Mouse (Mus musculus) lung, postnatal 0 days (tissue): ENCODE results near the gene Syt13. TPM values are rescaled to one million over a fixed set of nuclear protein-coding genes. Genes with fewer than 3 reads are reported as not detected.

Source experiments
- ATAC-seq: fragments of 200-750 bp; cut with Nextera tagmentation; 2 replicates; pipeline ENCODE4 v1.8.0; 2017; ENCODE audit warnings: moderate library complexity
- DNase-seq: peaks from one replicate; pipeline ENCODE4 v3.0.0-alpha.2; 2016; ENCODE audit warnings: low spot score
- H3K27ac ChIP-seq: fragments of 300-500 bp; sonication (generic); 2 replicates; pipeline ENCODE4 v1.5.1; 2014; ENCODE audit warnings: antibody characterized with exemption, mild to moderate bottlenecking, low read length, mixed read lengths
- H3K27me3 ChIP-seq: fragments of 300-500 bp; sonication (generic); replicated peaks from 2 replicates; pipeline ENCODE4 v1.6.1; 2014; ENCODE audit warnings: low read length, mixed read lengths; ENCODE audit not compliant: insufficient read depth
- H3K36me3 ChIP-seq: fragments of 300-500 bp; sonication (generic); 2 replicates; pipeline ENCODE4 v1.6.1; 2014; ENCODE audit warnings: low read length, mixed read lengths; ENCODE audit not compliant: insufficient read depth
- H3K4me1 ChIP-seq: fragments of 300-500 bp; sonication (generic); 2 replicates; pipeline ENCODE4 v1.6.1; 2014; ENCODE audit warnings: antibody characterized with exemption, low read depth, low read length, mixed read lengths; ENCODE audit not compliant: insufficient read depth
- H3K4me2 ChIP-seq: fragments of 300-500 bp; sonication (generic); replicated peaks from 2 replicates; pipeline ENCODE4 v1.6.1; 2014; ENCODE audit warnings: low read depth, mild to moderate bottlenecking, low read length, moderate library complexity, mixed read lengths
- H3K4me3 ChIP-seq: fragments of 300-500 bp; sonication (generic); 2 replicates; pipeline ENCODE4 v1.5.1; 2014; ENCODE audit warnings: low read depth, low read length
- H3K9ac ChIP-seq: fragments of 300-500 bp; sonication (generic); replicated peaks from 2 replicates; pipeline ENCODE4 v1.6.1; 2014; ENCODE audit warnings: low read depth, mild to moderate bottlenecking
- H3K9me3 ChIP-seq: fragments of 300-500 bp; sonication (generic); 2 replicates; pipeline ENCODE4 v1.6.1; 2016; ENCODE audit warnings: low read length, mixed read lengths
- CTCF ChIP-seq: IDR thresholded peaks from 2 replicates; pipeline ENCODE4 v1.5.1; 2016; ENCODE audit warnings: antibody characterized with exemption, mild to moderate bottlenecking
- EP300 ChIP-seq: IDR thresholded peaks from 2 replicates; pipeline ENCODE4 v1.6.1; 2016; ENCODE audit warnings: antibody characterized with exemption, mild to moderate bottlenecking, control low read depth
- WGBS: fragments of 180-500 bp; shearing (Covaris S2); extraction: QIAGEN DNeasy Blood & Tissue Kit; methylation state at CpG from one replicate; pipeline ENCODE4 v1.1.7; 2014; 5-methylcytosine and 5-hydroxymethylcytosine counted together
- polyA plus RNA-seq: library from polyadenylated mRNA; unstranded; fragments of >200 nt; fragmentation: Nextera tagmentation; extraction: Ambion mirVana; gene quantifications from 2 replicates; pipeline ENCODE4 v1.2.1, GENCODE M21; 2015

Syt13 gene
- polyA plus RNA-seq, 1 experiment from 2014 or later, result 0.24 TPM

GRCm38 (mm10) chr2:92967032-92967838 is 52.3 kb downstream of the Syt13 start:
- Histone ChIP-seq H3K4me1 (no peaks in the 10 kb centered on the region), H3K27me3 (no peaks in the 10 kb centered on the region), H3K9ac (no peak overlapping the region), H3K36me3 (peaks cover 4% of the 10 kb centered on the region; the same call in 1 of the 2 replicates), H3K9me3 (no peaks in the 10 kb centered on the region), H3K27ac (peak overlapping the region; percentile 51), H3K4me2 (peak overlapping the region; percentile 6), H3K4me3 (no peak overlapping the region)
- TF ChIP-seq CTCF, result no peak
- TF ChIP-seq EP300, result no peak; the same call in 1 of the 2 replicates
- peak; percentile 82 for DNase-seq
- peak; percentile 88 for ATAC-seq
- WGBS, result 24% methylated on average over 10 of the region's 10 CpGs

GRCm38 (mm10) chr2:92967839-92968166 is 52.9 kb downstream of the Syt13 start:
- Histone ChIP-seq H3K9ac (no peak overlapping the region), H3K36me3 (peaks cover 9% of the 10 kb centered on the region; the same call in 1 of the 2 replicates), H3K4me1 (no peaks in the 10 kb centered on the region), H3K9me3 (no peaks in the 10 kb centered on the region), H3K27me3 (no peaks in the 10 kb centered on the region), H3K4me3 (no peak overlapping the region), H3K27ac (peak overlapping the region; percentile 66), H3K4me2 (peak overlapping the region; percentile 6; the same call in 1 of the 2 replicates)
- peak; percentile 69 for ATAC-seq
- WGBS, result 33% methylated on average over 4 of the region's 4 CpGs
- DNase-seq, result peak; percentile 83
- TF ChIP-seq CTCF (no peak), EP300 (peak; percentile 28; the same call in 1 of the 2 replicates)

GRCm38 (mm10) chr2:92971069-92971468 is 56.2 kb downstream of the Syt13 start:
- Histone ChIP-seq H3K4me2 (no peak overlapping the region), H3K27ac (no peak overlapping the region)

GRCm38 (mm10) chr2:92971536-92971935 is 56.6 kb downstream of the Syt13 start:
- Histone ChIP-seq H3K4me3 (no peak overlapping the region), H3K9ac (no peak overlapping the region), H3K36me3 (peaks cover 22% of the 10 kb centered on the region; the same call in 1 of the 2 replicates), H3K4me2 (no peak overlapping the region), H3K27ac (no peak overlapping the region), H3K4me1 (no peaks in the 10 kb centered on the region; the same call in 1 of the 2 replicates), H3K27me3 (no peaks in the 10 kb centered on the region), H3K9me3 (no peaks in the 10 kb centered on the region)
- 86% methylated on average over 8 of the region's 8 CpGs for WGBS
- TF ChIP-seq EP300 (no peak), CTCF (no peak)
- DNase-seq (no peak), ATAC-seq (no peak)

More at GRCm38 (mm10) chr2:92971069-92971468, 56.2 kb downstream of the Syt13 start:
- ATAC-seq (no peak), DNase-seq (no peak)
- Histone ChIP-seq H3K36me3 (peaks cover 22% of the 10 kb centered on the region; the same call in 1 of the 2 replicates), H3K9ac (no peak overlapping the region), H3K4me3 (no peak overlapping the region), H3K27me3 (no peaks in the 10 kb centered on the region), H3K4me1 (no peaks in the 10 kb centered on the region), H3K9me3 (no peaks in the 10 kb centered on the region)
- TF ChIP-seq CTCF, result no peak
- 66% methylated on average over 9 of the region's 9 CpGs for WGBS

DNA sequence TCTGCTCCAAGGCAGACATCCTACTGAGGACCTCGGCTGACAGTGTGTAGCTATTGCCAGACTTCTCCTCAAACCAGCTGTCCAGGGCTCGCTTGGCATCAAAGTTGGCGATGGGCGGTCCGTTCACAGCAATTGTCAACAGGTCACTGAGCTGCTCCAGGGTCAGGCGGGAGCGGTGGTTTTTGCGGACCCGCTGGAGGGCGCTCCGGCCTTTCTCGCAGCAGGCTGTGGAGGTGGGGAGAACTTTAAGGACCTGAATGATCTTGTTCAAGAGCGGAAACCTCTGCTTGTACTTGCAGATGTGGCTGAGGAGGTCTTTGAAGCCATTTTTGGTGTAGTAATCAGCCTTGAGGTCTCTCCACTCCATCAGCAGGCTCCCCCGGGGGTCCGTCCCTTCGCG is 57.2 kb downstream of the Syt13 start:
- H3K36me3 ChIP-seq, result peaks cover 22% of the 10 kb centered on the region; the same call in 1 of the 2 replicates
- no peak overlapping the region for H3K9ac ChIP-seq
- H3K4me2 ChIP-seq, result no peak overlapping the region
- H3K27me3 ChIP-seq, result no peaks in the 10 kb centered on the region
- no peak for TF ChIP-seq CTCF
- TF ChIP-seq EP300, result no peak
- H3K4me3 ChIP-seq, result no peak overlapping the region
- DNase-seq (no peak), ATAC-seq (no peak)
- no peaks in the 10 kb centered on the region for H3K9me3 ChIP-seq
- no peak overlapping the region for H3K27ac ChIP-seq
- WGBS, result 94% methylated on average over 17 of the region's 17 CpGs
- no peaks in the 10 kb centered on the region; the same call in 1 of the 2 replicates for H3K4me1 ChIP-seq

- Histone ChIP-seq H3K27me3 (no peaks in the 10 kb centered on the region), H3K4me2 (no peak overlapping the region), H3K36me3 (peaks cover 24% of the 10 kb centered on the region; the same call in 1 of the 2 replicates), H3K4me1 (no peaks in the 10 kb centered on the region; the same call in 1 of the 2 replicates), H3K9me3 (no peaks in the 10 kb centered on the region), H3K27ac (no peak overlapping the region), H3K4me3 (no peak overlapping the region), H3K9ac (no peak overlapping the region)
- ATAC-seq (no peak), DNase-seq (no peak)
- WGBS, result 91% methylated on average over 20 of the region's 20 CpGs
- TF ChIP-seq CTCF (no peak), EP300 (no peak)
Measured at GRCm38 (mm10) chr2:92973646-92974045, 58.7 kb downstream of the Syt13 start.
